Mouse (Mus musculus): ENCODE data around the gene Rin3. TPM values are rescaled to one million over a fixed set of nuclear protein-coding genes. Genes with fewer than 3 reads are reported as not detected.
A peak's percentile ranks its signal among the peaks of the same experiment; 100 is the strongest.

Gene Rin3
- polyA plus RNA-seq, 1 experiment from 2014 or later: 9.2 TPM

DNA sequence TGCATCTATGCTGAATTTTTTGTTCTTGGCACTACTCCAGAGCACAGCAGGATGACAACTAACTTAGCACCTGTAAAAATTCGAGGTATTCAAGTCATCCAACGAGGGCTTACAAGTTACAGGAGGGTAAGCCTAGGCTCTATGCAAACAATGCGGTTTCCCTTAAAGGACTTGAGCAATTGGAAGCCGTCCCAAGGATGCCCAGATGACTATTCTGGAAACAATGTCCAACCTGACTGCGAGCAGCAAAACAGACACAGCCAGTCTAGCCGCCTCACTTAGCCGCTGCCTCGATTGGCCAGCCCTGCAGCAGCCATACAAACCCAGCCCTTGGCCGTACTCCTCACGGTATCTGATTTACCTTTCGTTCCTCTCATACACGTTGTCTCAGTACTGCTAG lies 149.4 kb downstream of the Rin3 start:
- no peak for ATAC-seq (ENCODE audit: low read depth)
- H3K27me3 ChIP-seq (ENCODE audit: control insufficient read depth, insufficient read depth, low read depth, low read length): no peaks in the 10 kb centered on the region
- no peak overlapping the region for H3K4me3 ChIP-seq (ENCODE audit: low read depth, low read length)
- H3K9ac ChIP-seq (ENCODE audit: low read depth, low read length): no peak overlapping the region
- no peak overlapping the region for H3K4me2 ChIP-seq (ENCODE audit: low read depth, low read length)
- H3K9me3 ChIP-seq (replicated peaks; ENCODE audit: control insufficient read depth, low read length): no peaks in the 10 kb centered on the region
- H3K27ac ChIP-seq (ENCODE audit: low read length): no peak overlapping the region
- H3K36me3 ChIP-seq (ENCODE audit: control insufficient read depth, insufficient read depth): no peaks in the 10 kb centered on the region
- H3K4me1 ChIP-seq (ENCODE audit: control insufficient read depth, low read depth, low read length): no peaks in the 10 kb centered on the region
- WGBS (ENCODE audit: insufficient replicate concordance): 69% methylated on average over 12 of the region's 12 CpGs

DNA sequence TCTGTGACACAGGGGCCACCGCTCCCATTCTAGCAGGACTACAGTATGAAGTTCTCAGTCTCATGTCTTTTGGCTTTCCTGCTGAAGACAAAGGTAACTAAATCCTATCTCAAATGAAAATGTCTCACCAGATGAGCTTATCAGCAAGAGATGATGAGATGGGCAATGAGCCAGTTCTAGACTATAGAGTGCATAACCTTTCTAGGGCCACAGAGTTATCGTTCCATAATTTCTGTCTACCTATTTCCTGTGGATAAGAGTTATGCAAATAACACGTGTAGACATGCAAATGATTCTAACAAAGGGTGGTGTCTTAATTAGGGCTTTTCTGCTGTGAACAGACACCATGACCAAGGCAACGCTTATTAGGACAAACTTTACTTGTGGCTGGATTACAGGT lies 151.3 kb downstream of the Rin3 start:
- ATAC-seq (ENCODE audit: low read depth): no peak
- Histone ChIP-seq H3K4me3 (ENCODE audit: low read depth, low read length) (no peak overlapping the region), H3K27me3 (ENCODE audit: control insufficient read depth, insufficient read depth, low read depth, low read length) (no peaks in the 10 kb centered on the region), H3K4me2 (ENCODE audit: low read depth, low read length) (no peak overlapping the region), H3K36me3 (ENCODE audit: control insufficient read depth, insufficient read depth) (no peaks in the 10 kb centered on the region), H3K4me1 (ENCODE audit: control insufficient read depth, low read depth, low read length) (peaks cover 4% of the 10 kb centered on the region), H3K9me3 (replicated peaks; ENCODE audit: control insufficient read depth, low read length) (no peaks in the 10 kb centered on the region), H3K27ac (ENCODE audit: low read length) (no peak overlapping the region), H3K9ac (ENCODE audit: low read depth, low read length) (no peak overlapping the region)
- 61% methylated on average over 4 of the region's 4 CpGs for WGBS (ENCODE audit: insufficient replicate concordance)

DNA sequence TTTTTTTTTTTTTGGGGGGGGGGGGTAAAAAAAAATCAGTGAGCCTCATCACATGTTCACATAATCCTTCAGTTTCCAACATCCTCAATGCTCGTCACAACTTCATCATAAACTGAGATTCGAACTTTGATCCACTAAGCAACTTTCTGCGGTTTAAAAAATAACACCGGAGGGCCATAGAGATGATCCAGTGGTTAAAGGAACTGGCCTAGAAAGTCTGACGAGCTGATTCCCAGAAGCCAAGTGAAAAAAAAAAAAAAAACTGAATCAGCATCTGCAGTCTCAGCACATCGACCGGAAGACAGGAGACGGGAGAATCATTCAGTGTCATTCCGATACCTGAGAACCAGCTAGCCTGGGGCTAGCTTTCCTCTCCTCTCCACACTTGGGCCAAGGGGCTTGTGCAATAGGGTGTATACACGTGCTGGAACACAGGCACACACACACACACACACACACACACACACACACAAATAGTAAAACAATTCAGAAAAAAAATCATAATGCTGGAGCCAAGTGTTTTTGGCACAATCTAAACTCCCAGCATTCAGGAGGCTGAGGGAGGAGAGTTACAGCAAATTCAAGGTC lies 154.2 kb downstream of the Rin3 start:
- H3K4me2 ChIP-seq (ENCODE audit: low read depth, low read length): no peak overlapping the region

DNA sequence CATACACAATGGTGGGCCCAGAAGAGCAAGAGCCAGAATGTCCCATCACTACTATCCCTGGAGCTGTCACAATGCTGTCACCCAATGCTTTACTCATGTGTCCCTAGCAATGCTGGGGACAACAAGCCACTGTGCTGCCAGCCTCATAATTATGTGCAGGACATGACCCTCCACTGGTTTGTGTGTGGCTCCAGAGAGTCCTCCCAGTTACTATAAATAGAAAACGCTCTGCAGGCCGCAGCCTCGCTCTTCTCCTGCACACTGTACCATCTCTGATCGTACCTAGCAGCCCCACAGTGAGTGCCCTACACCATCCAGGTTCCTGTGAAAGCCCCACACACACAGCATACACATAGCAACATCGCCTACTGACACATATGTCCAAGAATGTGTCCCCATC lies 155.1 kb downstream of the Rin3 start:
- peaks cover 10% of the 10 kb centered on the region for H3K4me1 ChIP-seq (ENCODE audit: control insufficient read depth, low read depth, low read length)
- no peak for ATAC-seq (ENCODE audit: low read depth)
- no peak overlapping the region for H3K27ac ChIP-seq (ENCODE audit: low read length)
- H3K9me3 ChIP-seq (replicated peaks; ENCODE audit: control insufficient read depth, low read length): no peaks in the 10 kb centered on the region
- no peaks in the 10 kb centered on the region for H3K27me3 ChIP-seq (ENCODE audit: control insufficient read depth, insufficient read depth, low read depth, low read length)
- WGBS (ENCODE audit: insufficient replicate concordance): 59% methylated on average over 5 of the region's 5 CpGs
- H3K4me3 ChIP-seq (ENCODE audit: low read depth, low read length): no peak overlapping the region
- no peak overlapping the region for H3K9ac ChIP-seq (ENCODE audit: low read depth, low read length)
- no peak overlapping the region for H3K4me2 ChIP-seq (ENCODE audit: low read depth, low read length)
- no peaks in the 10 kb centered on the region for H3K36me3 ChIP-seq (ENCODE audit: control insufficient read depth, insufficient read depth)

More for the DNA sequence above, 154.2 kb downstream of the Rin3 start:
- Histone ChIP-seq H3K36me3 (ENCODE audit: control insufficient read depth, insufficient read depth) (no peaks in the 10 kb centered on the region), H3K9ac (ENCODE audit: low read depth, low read length) (no peak overlapping the region), H3K27me3 (ENCODE audit: control insufficient read depth, insufficient read depth, low read depth, low read length) (no peaks in the 10 kb centered on the region), H3K27ac (ENCODE audit: low read length) (no peak overlapping the region), H3K9me3 (replicated peaks; ENCODE audit: control insufficient read depth, low read length) (no peaks in the 10 kb centered on the region), H3K4me3 (ENCODE audit: low read depth, low read length) (no peak overlapping the region), H3K4me1 (ENCODE audit: control insufficient read depth, low read depth, low read length) (peaks cover 10% of the 10 kb centered on the region)
- ATAC-seq (ENCODE audit: low read depth): no peak
- WGBS (ENCODE audit: insufficient replicate concordance): 63% methylated on average over 10 of the region's 10 CpGs

DNA sequence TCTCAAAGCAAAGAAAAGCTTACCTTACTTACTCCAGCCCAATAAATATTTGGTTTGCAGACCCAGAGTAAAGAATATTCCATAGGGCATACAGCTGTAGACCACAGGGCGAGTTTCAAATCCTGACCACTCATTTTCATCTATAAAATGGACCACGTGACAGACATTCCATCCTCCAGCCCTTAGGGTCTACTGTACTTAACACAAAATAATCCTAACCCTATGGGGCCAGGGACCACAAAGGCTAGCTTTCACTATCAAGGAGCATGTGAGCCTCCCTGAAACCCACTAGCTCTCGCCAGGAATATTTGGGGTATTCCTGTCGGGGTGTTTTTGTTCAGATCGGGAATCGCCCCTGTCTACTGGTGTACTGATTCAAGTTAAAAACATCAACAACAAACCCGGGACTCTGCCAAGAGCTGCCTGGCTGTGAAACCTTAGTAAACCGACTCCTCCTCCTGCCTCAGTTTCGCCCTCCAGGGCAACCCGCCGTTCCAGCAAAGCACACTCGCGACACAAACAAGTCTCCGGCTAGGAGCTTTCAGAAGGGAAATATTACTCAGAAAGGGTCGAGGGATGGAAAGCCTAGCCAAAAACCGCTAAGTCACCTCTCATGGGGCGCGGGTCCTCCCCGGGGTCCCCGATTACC lies 156.3 kb downstream of the Rin3 start:
- Histone ChIP-seq H3K4me1 (ENCODE audit: control insufficient read depth, low read depth, low read length) (peaks cover 10% of the 10 kb centered on the region), H3K9ac (ENCODE audit: low read depth, low read length) (peak overlapping the region; percentile 53), H3K27ac (ENCODE audit: low read length) (peak overlapping the region; percentile 14; the same call in 1 of the 2 replicates), H3K4me3 (ENCODE audit: low read depth, low read length) (peak overlapping the region; percentile 67), H3K27me3 (ENCODE audit: control insufficient read depth, insufficient read depth, low read depth, low read length) (no peaks in the 10 kb centered on the region), H3K36me3 (ENCODE audit: control insufficient read depth, insufficient read depth) (no peaks in the 10 kb centered on the region), H3K4me2 (ENCODE audit: low read depth, low read length) (peak overlapping the region; percentile 72), H3K9me3 (replicated peaks; ENCODE audit: control insufficient read depth, low read length) (no peaks in the 10 kb centered on the region)
- peak; percentile 8; the same call in 1 of the 2 replicates for ATAC-seq (ENCODE audit: low read depth)
- 2% methylated on average over 20 of the region's 20 CpGs for WGBS (ENCODE audit: insufficient replicate concordance)

DNA sequence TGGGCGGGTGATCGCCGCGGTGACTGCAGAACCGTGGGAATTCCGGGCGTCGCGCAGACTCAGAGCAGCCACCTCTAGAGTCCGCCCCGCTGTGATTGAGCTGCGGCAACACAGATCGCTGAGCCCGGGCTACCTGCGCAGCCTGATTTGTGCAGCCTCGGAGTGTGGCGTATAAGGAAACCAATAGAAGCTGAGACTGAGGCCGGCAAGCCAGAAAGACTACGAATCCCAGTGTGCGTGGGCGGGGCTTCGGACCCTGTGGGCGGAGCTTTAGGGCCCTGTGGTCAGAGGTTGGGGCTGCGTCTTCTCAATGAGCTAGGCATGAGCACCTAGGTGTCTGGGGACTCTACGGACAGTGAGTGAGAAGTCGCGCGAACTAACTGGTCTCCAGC lies 156.8 kb downstream of the Rin3 start, which contains the start of gene Lgmn:
TSS of gene Lgmn (minus strand) at position 182 of the 392 bp plus-strand sequence.
- Histone ChIP-seq H3K9me3 (replicated peaks; ENCODE audit: control insufficient read depth, low read length) (no peaks in the 10 kb centered on the region), H3K9ac (ENCODE audit: low read depth, low read length) (peak within 1 kb of the TSS; percentile 53), H3K4me3 (ENCODE audit: low read depth, low read length) (peak within 1 kb of the TSS; percentile 67), H3K4me1 (ENCODE audit: control insufficient read depth, low read depth, low read length) (peaks cover 10% of the 10 kb centered on the region), H3K27ac (ENCODE audit: low read length) (peak within 1 kb of the TSS; percentile 14; the same call in 1 of the 2 replicates), H3K27me3 (ENCODE audit: control insufficient read depth, insufficient read depth, low read depth, low read length) (no peaks in the 10 kb centered on the region), H3K36me3 (ENCODE audit: control insufficient read depth, insufficient read depth) (no peaks in the 10 kb centered on the region), H3K4me2 (ENCODE audit: low read depth, low read length) (peak within 1 kb of the TSS; percentile 72)
- ATAC-seq (ENCODE audit: low read depth): peak; percentile 98
- under 1% methylated on average over 28 of the region's 28 CpGs for WGBS (ENCODE audit: insufficient replicate concordance)

Other genes with a start within 250 kb of the Rin3 start
- 0.18 and 0.38 TPM in 2 replicates for gene Slc24a4, start 154.3 kb upstream of the Rin3 start, polyA plus RNA-seq (2015; fragmentation: Nextera tagmentation; extraction: Ambion mirVana)
- 85.1 and 85.2 TPM in 2 replicates for gene Lgmn, start 156.8 kb downstream of the Rin3 start, polyA plus RNA-seq (2015; fragmentation: Nextera tagmentation; extraction: Ambion mirVana)
- 14.1 and 14.6 TPM in 2 replicates for gene Golga5, start 186.1 kb downstream of the Rin3 start, polyA plus RNA-seq (2015; fragmentation: Nextera tagmentation; extraction: Ambion mirVana)

Data from liver, embryonic 16.5 days (tissue).